Mouse (Mus musculus) kidney, adult 2 months (tissue): ENCODE data around the gene Hoxa11.

Experiments
- CTCF ChIP-seq: fragments of 200-500 bp; conservative IDR thresholded peaks from 2 replicates; pipeline ENCODE4 v1.5.1; 2011; ENCODE audit warnings: low read depth, mild to moderate bottlenecking, control low read depth, low read length, moderate library complexity, mixed read lengths; ENCODE audit not compliant: insufficient read depth, insufficient read length
- POLR2A ChIP-seq: fragments of 200-500 bp; IDR thresholded peaks from one replicate; pipeline ENCODE4 v1.6.1; 2011; ENCODE audit warnings: low read depth, low read length, control low read depth

DNA sequence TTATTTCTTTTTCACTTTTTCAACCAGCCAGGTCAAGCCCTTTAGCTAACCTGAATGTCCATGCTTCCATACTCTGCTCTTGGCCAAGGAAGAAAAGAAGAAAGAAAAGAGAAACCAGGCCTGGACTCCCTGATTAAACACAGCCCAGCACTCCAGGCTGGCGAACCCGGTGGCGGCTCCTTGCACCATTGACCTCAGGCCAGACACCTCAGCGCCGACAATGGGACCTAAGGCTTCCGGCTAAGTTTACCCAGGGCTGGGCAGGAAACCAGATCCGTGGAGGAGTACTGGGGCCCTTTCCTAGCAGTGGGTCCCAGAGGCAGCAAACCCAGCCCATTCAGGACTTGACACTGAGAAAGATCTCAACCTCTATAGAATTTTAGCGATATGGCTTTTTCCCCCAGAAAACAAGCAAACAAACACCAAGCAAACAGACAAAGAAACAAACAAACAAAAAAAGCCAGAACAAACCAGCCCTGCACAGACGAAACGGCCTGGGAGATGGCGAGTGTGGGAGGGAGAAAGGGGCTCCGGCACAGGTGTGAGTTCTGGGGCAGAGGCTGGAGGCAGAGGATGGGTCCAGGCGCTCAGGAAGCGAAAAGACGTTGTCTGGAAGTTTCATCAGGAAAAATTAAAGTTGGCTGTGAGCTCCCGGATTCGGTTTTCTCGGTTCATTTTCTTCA is 13.6 kb downstream of the Hoxa11 start:
- TF ChIP-seq CTCF (no peak), POLR2A (no peak)
